Mouse (Mus musculus): ENCODE measurements at regions not wholly inside any gene's neighbourhood (a gene's known extent, or its start where the extent isn't known, plus 50 kb on each side); places are given as distances from the start of the nearest gene placed in this dataset.

DNA sequence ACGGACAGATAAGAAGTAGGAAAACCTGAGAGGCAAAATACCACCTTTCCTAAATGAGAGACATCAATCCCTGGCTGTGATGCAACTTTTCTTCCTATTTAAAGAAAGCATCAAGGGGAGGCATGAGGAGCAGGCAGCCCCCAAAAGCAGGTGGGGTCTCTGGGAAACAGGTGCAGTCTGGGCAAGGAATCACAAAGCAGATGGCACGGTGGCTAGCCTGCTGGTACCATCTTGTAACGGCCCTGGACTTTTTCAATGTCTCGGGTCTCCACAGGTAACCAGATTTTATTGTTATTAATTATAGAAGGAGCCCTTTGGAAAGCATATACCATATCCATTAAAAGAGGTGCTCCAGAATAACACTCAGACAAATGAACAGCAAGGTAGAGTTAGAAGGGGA is 219.6 kb downstream of the Galc start:
- DNase-seq: no peak

DNA sequence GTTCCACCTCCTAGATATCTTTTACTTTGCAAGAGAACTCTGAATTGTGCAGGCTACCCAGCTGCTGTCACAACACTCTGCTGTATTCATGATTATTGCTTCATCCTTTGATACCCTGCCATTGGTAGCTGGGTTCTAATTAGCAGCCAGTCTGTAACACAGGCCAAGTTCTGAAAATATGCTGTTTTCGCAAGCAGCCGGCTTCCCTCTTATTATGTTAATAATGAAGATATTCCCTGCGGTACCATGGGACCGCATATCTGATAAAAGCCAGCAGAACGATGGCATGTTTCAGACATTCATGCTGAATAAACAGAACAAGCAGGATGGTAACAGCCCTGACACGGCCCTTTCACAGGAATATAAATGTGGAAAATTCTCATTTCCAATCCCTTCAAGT is 235.6 kb downstream of the Galc start:
- no peak for DNase-seq

DNA sequence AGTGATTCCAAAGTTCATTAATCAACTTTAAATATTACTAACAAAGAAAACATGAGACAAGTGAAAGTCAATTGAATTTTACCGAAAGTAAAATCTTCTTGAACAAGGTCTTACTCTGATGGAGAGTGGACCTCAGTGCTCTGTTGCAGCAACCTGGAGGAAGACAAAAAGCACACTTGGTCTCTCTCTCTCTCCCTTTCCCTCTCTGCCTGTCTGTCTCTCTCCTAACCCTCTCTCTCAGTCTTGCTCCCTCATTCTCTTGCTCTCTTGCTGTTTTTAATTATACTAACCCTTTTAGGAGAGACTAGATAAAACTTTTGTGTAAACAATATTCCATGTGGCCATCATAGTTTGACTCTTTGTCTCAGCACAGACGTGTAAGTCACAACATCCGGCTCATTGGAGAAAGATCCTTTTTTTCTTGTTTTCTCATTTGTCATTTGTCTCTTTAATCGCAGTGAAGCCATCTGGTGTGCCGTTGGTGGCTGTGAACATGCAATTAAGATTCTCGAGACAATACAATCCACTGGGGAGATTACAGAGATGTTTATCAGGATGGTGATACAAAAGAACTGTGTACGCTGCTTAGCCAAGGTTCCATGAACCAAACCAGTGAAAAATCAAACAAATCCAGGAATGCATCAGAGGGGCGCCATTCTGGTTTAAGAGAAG is 244.5 kb downstream of the Galc start:
- no peak for DNase-seq

DNA sequence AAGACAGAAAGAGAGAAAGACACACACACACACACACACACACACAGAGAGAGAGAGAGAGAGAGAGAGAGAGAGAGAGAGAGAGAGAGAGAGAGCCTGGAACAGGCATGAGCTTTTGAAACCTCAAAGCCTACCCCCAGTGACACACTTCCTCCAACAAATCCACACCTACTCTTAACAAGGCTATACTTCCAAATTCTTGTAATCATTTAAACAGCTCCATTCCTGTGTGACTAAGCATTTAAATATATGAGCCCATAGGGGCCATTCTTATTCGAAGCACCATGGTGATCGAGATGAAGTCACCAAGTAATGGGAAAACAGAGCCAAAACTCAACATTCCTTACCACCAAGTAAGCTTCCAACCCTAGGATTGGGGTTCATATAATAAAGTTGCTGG is 250.1 kb downstream of the Galc start:
- no peak for DNase-seq

DNA sequence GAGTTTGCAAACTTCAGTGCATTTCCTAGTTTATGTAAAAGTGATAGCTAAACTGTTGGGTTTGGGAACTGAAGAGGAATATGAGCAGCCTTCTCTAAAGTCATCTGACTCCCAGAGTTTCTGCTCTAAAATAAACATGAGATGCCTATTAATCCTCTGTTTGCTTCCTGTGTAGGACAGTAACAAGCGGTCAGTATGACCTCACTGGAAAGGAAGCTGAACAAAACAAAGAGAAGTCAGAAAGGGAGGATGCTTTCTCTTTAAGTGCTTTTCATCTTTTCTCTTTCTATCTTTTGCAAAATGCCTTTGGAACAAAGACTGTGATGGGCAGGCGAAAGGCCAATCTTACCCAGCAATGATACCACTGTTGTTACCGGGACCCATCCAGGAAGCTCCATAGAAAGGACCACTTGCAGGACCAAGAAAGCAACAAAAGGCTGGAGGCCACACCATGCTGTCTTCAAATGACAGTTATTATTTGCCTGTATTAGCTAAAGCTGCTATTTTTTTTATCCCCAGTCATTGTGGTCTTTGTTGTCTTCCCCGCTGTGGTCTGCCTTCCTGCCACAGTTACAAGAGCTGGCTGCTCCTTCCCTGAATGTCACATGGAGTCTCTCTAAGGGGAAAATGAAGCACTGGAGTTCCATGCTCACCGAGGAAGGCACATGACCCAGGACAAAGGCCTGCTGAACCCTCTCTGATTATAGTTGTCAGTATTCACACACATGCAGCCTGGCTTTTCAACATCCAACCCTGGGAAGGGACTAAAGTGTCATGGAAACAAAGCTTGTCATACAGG is 253.4 kb downstream of the Galc start:
- DNase-seq: no peak

DNA sequence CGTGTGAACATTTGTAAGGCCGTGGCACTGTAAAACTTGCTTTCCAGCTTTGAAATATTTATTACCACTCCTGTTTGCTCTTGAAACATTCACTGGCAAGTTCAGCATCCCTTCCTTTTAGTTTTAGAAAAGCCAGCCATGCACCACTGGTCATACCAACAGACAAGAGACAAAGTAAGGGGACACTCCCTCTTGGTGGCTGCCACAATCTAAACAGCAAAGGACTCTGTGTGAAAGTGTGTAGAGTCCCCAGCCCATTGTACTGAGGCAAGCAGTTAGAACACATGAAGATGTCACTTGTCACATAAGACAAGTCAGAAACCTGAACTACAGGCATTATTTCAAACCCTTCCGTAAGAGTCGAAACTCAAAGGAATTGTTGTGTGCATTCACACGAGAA is 257.0 kb downstream of the Galc start:
- no peak for DNase-seq

DNA sequence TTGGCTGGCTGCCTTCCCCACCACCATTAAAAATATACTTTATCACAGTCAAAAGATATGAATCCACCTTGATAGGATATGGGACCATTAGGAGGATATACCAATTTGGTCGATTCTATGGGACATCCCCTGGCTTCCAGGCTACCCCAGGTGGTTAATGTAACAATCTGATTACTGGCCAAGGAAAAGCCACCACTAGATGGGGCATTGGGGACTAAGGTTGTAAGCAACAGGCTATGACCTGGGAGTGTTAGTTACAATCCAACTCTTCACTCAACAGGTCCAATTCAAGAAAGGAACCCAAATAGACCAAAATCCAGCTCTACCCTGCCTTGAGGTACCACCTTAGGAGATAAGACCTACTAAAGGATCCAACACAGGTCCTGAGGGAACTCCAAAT is 264.4 kb downstream of the Galc start:
- no peak for DNase-seq

DNA sequence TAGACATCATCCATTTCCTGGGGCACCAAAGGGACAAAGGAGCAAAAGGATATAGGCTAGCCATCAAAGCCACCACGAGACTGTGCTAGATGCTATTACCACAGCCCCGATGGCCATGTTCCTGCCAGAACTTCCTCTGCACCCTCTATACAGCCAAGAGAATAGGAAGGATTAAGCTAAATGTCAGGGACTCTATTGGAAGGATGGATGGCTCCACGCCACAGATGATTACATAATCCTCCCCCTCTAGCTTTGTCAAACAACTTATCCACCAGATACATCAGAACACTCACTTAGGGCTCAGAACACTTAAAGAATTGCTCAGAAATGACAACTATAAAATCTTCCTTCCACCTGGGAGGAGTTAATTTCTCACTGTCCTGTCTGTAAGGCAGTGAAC is 265.3 kb downstream of the Galc start:
- DNase-seq: no peak

DNA sequence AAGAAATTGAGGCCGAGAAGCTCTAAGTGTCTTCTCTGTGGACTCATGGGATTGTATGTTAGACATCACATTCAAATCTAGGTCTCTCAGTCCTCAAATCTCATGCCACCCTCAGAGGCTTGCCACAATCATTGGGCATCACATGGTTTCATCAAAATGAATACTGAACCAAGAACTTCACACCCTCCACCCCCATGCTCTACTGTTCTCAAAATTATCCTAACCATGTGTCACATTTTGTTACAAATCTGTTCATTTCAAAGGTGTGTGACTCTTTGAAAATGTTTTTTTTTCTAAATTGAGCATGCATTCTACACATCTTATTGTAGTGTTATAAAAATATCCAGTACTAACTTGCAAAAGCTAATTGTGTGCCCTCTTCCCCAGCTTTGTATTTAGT is 275.9 kb downstream of the Galc start:
- no peak for DNase-seq

DNA sequence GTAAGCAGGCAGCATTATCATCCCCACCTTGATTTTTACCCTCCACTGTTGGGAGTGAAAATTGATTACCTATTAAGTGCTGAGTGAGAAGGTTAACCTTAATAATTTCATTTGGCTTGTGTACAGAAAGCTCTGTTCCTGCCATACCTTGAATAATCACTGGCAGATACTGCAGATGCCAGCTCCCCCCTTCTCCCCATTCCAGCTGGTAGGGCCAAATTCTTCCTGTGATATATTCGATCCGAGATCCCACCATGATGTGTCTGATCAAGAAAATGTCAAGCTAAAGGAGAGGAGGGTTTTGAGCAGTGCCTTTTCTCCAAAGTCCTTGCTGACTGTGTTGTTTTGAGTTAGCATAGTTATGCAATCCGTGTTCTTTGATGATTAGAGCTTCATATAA is 280.6 kb downstream of the Galc start:
- no peak for DNase-seq

DNA sequence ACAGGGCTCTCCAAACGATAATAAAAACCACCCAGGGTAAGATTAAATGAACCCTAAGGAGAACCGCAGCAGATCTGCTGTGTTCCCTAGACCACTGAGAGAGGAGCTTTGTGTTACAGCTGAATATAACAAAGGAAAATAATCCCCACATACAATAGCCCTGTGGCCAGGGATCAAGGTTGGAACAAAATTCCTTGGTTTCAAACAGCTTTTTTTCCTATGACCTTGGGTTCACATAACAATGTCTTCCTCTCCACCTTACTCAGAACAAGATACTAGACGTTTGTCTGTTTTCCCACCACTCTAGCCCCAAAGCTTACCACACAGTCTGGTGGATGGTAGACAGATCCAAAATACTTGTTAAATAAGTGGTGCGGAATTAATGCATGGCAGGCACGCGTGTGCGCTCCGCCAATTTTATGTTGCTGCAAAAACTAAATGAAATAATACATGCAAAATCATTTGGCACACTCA is 281.0 kb downstream of the Galc start:
- DNase-seq: no peak

DNA sequence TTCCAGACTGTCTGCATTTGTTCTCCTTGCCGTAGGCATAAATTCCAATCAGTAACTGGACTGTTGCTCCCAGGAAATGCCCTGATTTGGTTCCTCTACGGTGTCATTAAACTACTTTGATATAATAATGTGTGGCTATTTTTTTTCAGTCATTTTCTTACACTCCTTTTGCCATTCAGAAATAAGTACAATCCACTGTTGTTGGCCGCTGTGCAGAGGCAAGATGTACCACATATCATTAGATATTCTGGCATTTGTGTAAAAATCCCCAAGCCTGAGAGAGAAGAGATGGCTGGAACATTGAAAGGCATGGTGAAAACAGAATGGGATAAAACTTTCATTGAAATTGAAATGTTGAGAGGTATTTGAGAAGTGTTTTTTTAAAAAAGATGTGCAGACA is 281.6 kb downstream of the Galc start:
- no peak for DNase-seq

DNA sequence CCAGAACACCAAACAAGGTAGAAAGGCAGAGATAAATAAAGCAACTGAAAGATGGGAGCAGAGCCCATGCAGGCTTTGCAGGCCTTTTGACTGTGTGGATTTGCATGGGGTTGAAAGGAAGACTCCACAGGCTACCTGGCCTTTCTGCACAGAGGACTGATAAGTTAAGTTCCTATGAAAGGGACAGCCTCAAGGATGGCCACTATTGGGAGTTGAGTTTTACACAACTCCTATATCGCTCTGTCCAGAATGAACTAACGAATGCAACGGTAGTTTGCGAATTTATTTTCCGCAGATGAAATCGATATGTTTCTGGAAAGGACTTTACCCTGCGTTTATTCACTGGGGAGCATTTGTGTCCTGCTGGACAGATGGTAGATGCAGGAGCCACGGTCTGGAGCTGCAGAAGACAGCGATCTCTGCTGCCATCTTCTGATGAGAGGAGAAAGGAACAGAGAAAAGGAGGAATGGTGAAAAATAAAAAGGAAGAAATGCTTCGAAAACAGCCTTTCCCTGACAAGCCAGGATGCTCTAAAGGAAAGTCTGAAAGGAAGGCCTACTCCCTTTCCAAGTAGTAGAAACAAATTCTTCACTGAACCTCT is 285.2 kb downstream of the Galc start:
- no peak for DNase-seq

DNA sequence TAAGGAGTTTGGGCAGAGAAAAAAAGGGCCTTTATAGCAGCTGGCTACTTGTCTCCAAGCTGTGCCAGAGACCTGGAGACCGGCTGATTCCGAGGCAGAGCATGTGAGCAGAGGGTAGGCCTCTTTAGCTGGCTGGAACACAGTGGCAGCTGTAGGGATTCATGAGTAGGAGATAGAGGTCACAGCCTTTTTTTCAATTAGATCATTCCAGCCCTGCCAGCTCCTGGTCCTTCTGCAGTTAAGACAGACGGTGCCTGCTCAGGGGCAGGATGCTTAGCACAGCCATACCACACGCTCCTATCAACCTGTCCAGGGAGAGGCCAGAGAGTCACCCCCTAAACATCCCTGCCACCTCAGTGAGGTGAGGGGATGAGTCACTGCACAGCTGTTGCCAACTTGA is 302.1 kb downstream of the Galc start:
- no peak for DNase-seq

DNA sequence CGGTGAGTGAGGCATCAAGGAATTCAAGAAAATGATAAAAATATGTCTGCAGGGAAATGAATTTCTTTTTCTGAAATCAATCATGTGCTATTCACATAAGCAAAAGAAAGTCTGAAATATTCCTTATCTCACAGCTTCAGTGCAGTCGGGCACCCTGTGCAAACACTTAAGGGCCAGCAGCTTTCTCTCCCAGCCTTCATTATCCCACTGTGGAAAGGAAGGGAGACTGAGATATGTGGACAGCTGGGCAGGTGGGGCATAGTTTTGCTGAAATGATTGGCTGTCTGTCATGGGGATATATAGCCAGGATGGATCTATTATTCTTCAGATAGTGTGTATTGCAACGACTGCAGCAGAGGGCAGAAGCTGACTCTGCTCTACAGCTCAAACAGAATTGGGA is 305.9 kb downstream of the Galc start:
- no peak for DNase-seq

DNA sequence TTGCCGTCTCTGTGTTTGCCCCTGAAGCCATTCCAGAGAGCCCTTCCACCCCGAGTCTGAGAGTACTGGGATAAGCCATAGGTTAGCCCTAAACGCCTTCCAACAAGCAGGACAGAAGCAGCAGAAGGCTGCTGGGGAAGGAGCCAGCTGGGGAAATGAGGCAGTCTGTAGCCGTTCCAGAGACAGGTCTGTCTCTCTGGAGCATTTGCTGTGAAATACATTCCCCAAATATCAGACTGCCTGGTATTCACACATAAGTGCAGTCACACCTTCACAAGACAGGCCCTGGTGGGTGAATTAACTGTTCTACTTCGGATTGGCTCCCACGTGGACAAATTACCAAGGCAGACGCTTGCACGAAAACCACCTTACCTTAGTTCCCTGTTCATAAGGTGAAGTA is 307.1 kb downstream of the Galc start:
- no peak for DNase-seq

DNA sequence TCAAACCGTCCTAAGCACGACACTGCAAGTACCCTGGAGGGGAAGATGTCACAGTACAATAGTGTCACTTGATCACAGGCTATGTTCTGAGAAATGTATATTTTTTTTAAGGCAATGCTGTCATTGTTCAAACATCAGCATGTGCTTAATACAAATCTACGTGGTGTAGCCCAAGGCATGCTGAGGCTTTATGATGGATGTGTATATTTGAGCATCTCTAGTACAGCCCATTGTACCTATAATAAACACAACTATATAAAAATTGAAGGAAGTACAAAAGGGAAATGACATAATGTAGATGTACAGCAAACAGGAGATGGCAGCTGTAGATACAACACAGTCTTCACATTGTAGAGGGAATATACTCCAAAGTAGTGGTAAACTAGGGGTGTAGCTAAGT is 309.2 kb downstream of the Galc start:
- DNase-seq: no peak

DNA sequence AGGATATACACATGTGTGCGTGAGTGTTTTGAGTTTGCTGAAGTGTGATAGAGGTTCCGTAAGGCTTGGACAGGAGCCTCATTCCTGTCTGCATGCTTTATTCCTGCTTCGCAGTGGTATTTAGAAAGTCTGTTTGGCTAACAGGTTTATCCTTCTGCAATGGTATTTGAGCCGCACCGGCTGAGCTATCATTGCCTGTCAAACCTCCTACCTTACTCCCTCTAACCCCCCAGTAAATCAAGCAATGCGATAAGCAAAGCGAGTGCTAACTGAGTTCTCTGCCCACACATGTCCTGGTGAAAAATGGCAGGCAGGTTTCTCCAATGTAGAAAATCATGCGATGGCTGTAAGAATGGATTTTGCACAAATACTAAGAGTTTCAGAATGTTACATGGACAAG is 311.8 kb downstream of the Galc start:
- DNase-seq: no peak

DNA sequence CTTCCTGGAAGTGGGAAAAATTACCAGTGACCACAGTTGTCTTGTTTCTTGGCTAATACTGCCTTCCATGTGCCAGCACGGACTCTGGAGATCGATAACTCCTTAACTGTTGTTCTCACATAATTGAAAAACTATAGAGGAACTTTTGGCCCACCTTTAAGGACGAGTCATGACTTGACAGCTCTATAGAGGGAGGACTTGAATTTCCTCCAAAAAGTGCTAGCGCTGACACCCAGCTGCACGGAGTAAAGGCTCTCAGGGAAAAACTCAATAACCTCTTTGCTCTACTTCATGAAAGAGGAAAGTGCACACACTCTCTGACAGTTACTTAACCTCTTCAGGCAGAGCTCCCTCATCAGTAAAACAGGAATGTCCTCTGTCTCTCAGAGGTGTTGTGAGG is 320.9 kb downstream of the Galc start:
- no peak for DNase-seq

DNA sequence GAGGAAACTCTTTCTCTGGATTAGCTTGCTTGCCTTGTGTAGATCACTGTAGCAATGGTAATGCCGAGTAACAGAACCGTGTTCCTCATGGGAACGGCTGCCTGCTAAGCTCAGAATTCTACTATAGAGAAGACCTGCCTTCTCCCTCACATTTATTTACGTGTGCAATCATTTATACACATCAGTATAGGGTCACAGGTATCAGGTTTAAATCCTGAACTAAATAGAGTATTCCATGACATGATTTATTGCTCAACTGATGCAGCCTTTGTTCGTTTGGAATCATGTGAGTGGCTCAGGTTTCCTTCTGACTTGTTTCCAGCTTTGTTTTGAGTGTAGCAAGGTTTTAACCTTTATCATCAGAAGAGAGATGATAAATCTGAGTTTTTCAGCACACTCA is 329.4 kb downstream of the Galc start:
- no peak for DNase-seq

DNA sequence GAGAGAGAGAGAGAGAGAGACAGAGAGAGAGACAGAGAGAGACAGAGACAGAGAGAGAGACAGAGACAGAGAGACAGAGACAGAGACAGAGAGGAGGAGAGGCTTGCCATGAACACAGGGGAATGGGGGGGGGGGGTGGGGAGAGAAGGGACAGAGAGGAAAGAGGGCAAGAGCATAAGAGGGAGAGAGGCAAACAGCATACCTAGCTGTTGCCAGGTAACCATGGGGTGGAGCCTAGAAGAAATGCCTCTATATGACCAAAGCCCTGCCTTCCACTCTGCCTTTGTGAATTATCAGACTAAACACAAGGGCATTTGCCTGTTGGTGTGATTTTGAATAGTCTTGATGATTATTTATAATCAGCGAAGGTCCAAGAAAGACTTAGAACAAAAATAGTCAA is 332.2 kb downstream of the Galc start:
- DNase-seq: no peak

DNA sequence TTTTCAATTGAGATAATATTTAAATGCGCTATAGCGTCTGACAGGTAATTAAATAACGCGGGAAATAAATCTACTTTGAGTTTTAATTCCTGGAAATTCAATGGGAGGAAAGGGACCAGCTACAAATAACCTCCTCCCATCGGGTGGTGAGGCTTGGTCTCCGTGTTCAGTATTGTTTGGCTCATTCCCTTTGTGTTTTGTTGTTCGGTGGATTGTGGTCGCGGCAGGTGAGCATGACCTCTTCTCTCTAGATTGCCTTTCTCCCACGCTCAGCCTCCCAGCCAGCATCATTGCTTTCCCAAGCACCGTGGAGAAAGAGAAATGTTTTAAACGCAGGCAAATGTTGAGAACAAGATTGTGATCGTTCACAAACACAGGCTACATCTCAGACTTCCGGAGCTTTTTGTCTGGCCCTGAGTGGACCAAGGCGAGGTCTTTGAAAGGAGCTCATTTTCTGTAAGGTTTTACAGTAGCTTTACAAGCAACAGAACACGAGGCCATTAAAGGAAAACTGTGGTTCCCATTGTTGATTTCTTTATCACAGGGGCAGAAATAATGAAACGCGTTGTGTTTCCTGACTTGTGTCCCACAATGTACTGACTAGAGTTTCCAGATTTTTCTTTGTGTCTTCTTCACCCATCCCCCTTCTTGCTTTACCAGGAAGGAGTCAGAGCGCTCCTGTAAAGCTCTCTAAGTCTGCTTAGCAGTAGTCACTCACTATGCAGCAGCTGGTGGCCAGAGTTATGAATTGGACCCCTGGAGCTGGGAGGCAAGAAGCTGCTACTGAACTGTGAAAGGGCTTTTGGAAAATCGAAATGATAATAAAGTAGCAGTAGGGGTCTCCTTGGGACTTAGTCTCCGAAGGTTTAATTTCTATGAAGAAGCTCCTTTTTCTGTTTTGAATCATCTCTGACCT is 337.7 kb downstream of the Galc start:
- DNase-seq: no peak

DNA sequence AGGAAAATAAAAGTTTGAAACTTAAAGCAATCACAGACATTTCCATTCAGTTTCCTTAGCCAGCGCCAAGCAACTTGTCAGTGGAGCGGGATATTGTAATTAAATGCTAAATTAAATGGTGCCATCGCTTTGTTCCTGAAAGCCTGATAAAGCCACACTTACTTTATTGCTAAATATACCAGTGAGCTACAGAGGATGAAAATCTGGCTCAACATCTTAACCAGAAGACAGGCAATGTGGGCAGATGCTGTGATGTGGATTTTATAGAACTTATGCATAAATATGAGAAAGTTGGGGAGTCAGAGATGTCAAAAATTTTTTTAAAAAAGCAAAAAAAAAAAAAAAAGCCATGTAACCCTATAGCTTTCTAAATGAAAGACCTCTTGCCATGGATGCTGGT is 340.8 kb downstream of the Galc start:
- DNase-seq: no peak

All from thymus, postnatal 4 days (tissue).